Mouse (Mus musculus) lung, embryonic 14.5 days (tissue): ENCODE results near the gene Evi5. TPM values are rescaled to one million over a fixed set of nuclear protein-coding genes. Genes with fewer than 3 reads are reported as not detected.

Source experiments
- ATAC-seq: fragments of 200-750 bp; cut with Nextera tagmentation; 2 replicates; pipeline ENCODE4 v1.8.0; 2017; ENCODE audit warnings: mild to moderate bottlenecking, moderate TSS enrichment, moderate library complexity; ENCODE audit not compliant: insufficient read depth
- DNase-seq: peaks from one replicate; pipeline ENCODE4 v3.0.0-alpha.2; 2015
- H3K27ac ChIP-seq: fragments of 300-500 bp; sonication (generic); 2 replicates; pipeline ENCODE4 v1.5.1; 2014; ENCODE audit warnings: low read depth, mild to moderate bottlenecking, moderate library complexity
- H3K27me3 ChIP-seq: fragments of 300-500 bp; sonication (generic); 2 replicates; pipeline ENCODE4 v1.6.1; 2014; ENCODE audit warnings: low read length, control low read depth; ENCODE audit not compliant: insufficient read depth
- H3K36me3 ChIP-seq: fragments of 300-500 bp; sonication (generic); 2 replicates; pipeline ENCODE4 v1.6.1; 2014; ENCODE audit warnings: control low read depth; ENCODE audit not compliant: insufficient read depth
- H3K4me1 ChIP-seq: fragments of 300-500 bp; sonication (generic); 2 replicates; pipeline ENCODE4 v1.6.1; 2014; ENCODE audit warnings: antibody characterized with exemption, control low read depth; ENCODE audit not compliant: insufficient read depth
- H3K4me2 ChIP-seq: fragments of 300-500 bp; sonication (generic); 2 replicates; pipeline ENCODE4 v1.6.1; 2014; ENCODE audit warnings: mild to moderate bottlenecking
- H3K4me3 ChIP-seq: fragments of 300-500 bp; sonication (generic); 2 replicates; pipeline ENCODE4 v1.5.1; 2014; ENCODE audit warnings: low read depth, low read length
- H3K9ac ChIP-seq: fragments of 300-500 bp; sonication (generic); 2 replicates; pipeline ENCODE4 v1.6.1; 2014
- H3K9me3 ChIP-seq: fragments of 300-500 bp; sonication (generic); 2 replicates; pipeline ENCODE4 v1.6.1; 2016; ENCODE audit warnings: low read depth, low read length, control low read depth
- CTCF ChIP-seq: IDR thresholded peaks from 2 replicates; pipeline ENCODE4 v1.5.1; 2016; ENCODE audit warnings: antibody characterized with exemption, low read depth
- WGBS: fragments of 180-500 bp; shearing (Covaris S2); extraction: QIAGEN DNeasy Blood & Tissue Kit; methylation state at CpG from one replicate; pipeline ENCODE4 v1.1.7; 2014; 5-methylcytosine and 5-hydroxymethylcytosine counted together
- polyA plus RNA-seq: library from polyadenylated mRNA; unstranded; fragments of >200 nt; fragmentation: Nextera tagmentation; extraction: Ambion mirVana; gene quantifications from 2 replicates; pipeline ENCODE4 v1.2.1, GENCODE M21; 2014

The Evi5 gene
- polyA plus RNA-seq, 1 experiment from 2014 or later, result 60.7 TPM

DNA sequence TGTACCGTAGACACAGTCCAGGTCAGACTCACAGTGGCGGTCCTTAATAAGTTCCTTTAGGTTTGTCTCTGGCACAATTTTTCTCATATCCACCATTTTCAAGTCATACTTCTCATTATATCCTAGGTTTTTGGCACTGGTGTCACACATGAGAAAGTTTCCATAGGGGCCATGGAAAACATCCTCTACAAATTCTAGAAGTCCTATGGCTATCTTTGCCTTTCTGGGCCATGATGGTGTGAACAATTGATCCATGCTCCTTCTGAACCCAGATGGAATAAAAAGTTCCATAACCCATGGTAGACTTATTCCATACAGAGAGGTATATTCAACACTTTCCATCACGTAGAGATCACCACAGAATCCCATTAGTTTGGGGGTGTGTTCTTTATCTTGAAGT lies 34.8 kb upstream of the Evi5 start:
- Histone ChIP-seq H3K9ac (no peak overlapping the region), H3K9me3 (no peaks in the 10 kb centered on the region), H3K4me2 (no peak overlapping the region), H3K36me3 (peaks cover 54% of the 10 kb centered on the region), H3K4me3 (no peak overlapping the region), H3K4me1 (no peaks in the 10 kb centered on the region), H3K27me3 (no peaks in the 10 kb centered on the region), H3K27ac (no peak overlapping the region)
- 85% methylated on average over 3 of the region's 3 CpGs for WGBS
- TF ChIP-seq CTCF, result no peak
- no peak for ATAC-seq
- no peak for DNase-seq

DNA sequence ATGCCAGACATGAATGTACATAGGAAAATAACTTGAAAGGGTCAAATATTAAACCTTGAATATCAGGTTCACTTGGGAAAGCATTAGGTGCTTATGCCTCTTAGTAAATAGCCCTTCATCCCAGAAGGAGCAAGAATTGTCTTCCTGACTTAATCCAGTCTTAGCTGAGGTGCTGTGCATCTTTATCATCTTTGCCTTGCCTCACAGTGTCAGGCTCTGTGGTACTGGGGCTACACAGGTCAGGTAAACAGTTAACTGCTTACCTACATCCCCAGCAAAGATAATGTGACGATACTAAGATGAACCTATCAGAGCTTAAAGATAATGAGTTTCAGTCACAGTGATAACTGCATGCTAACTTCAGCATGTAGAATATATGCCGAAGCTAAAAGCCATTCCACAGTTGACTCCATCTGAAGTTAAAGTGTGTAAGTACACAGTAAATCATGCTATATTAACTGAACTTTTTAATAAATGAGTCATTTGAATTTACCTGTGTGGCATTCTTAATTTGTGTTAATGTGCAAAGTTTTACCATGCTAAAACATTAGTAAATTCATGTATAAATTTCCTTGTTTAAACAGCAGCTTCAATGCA lies 33.7 kb upstream of the Evi5 start:
- H3K27ac ChIP-seq, result no peak overlapping the region
- no peak for DNase-seq
- no peaks in the 10 kb centered on the region for H3K9me3 ChIP-seq
- H3K9ac ChIP-seq, result no peak overlapping the region
- no peaks in the 10 kb centered on the region for H3K27me3 ChIP-seq
- H3K4me3 ChIP-seq, result no peak overlapping the region
- 84% methylated on average over 2 of the region's 2 CpGs for WGBS
- H3K4me2 ChIP-seq, result no peak overlapping the region
- peaks cover 64% of the 10 kb centered on the region for H3K36me3 ChIP-seq
- no peak for TF ChIP-seq CTCF
- ATAC-seq, result no peak
- no peaks in the 10 kb centered on the region for H3K4me1 ChIP-seq

DNA sequence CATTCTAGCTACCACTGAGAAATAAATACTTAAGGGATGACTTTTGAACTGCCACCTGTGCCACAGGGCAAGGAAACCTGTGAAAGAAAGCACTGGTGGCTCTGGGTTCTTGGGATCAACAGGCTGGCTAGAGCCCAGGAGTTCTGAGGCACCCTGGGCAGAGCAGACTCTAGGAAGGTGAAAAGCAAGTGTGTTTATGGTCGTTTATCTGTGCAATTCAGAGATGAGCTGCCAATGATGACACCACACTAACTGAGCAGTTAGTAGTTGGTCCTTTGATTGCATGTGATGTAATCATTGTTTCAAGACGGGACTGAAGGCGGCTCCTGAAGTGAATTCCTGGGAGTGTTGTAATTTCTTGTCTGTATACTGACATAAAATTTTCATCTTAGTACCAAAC lies 29.4 kb upstream of the Evi5 start:
- peaks cover 74% of the 10 kb centered on the region for H3K36me3 ChIP-seq
- WGBS, result 75% methylated on average over 3 of the region's 3 CpGs
- H3K4me2 ChIP-seq, result no peak overlapping the region
- DNase-seq (no peak), ATAC-seq (no peak)
- H3K27ac ChIP-seq, result no peak overlapping the region
- H3K4me1 ChIP-seq, result 0 out of 2 replicates have a peak, but pooled peaks cover 2% of the 10 kb centered on the region
- no peak for TF ChIP-seq CTCF
- no peak overlapping the region for H3K9ac ChIP-seq
- no peaks in the 10 kb centered on the region for H3K27me3 ChIP-seq
- H3K4me3 ChIP-seq, result no peak overlapping the region
- no peaks in the 10 kb centered on the region for H3K9me3 ChIP-seq

DNA sequence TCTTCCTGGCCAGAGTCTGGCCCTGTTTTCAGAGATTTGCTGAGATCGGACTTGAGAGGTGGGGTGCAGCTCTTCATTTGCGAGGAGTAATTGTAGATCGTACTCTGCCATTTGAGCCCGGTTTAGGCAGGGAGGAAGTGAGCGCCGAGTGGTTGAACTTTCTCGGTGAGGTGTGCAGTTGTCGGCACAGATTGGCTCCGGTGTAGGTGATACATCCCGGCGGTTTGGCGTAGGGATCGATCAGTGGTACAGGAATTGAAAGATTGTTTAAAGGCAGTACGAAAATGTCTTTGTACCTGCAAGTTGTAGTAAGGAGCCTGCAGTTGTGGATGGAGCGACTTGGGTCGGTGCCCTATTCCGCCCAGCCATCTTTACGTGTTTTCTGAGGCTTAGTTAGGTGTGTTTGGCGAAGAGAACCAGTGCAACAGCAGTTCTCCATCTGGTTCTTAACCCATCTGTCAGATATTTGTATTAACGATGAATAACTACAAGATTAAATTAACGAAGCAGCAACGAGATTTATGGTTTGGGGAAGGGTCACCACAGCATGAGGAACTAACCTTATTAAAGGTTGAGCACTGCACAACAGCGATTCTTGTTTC lies 26.2 kb upstream of the Evi5 start:
- peak overlapping the region; percentile 84 for H3K27ac ChIP-seq
- H3K27me3 ChIP-seq, result no peaks in the 10 kb centered on the region
- under 1% methylated on average over 23 of the region's 23 CpGs for WGBS
- H3K9me3 ChIP-seq, result no peaks in the 10 kb centered on the region
- 0 out of 2 replicates have a peak, but pooled peaks cover 2% of the 10 kb centered on the region for H3K4me1 ChIP-seq
- peak; percentile 51 for DNase-seq
- H3K36me3 ChIP-seq, result peaks cover 43% of the 10 kb centered on the region
- H3K4me3 ChIP-seq, result peak overlapping the region; percentile 99
- H3K4me2 ChIP-seq, result peak overlapping the region; percentile 87
- peak overlapping the region; percentile 99 for H3K9ac ChIP-seq
- TF ChIP-seq CTCF, result no peak
- ATAC-seq, result no peak

DNA sequence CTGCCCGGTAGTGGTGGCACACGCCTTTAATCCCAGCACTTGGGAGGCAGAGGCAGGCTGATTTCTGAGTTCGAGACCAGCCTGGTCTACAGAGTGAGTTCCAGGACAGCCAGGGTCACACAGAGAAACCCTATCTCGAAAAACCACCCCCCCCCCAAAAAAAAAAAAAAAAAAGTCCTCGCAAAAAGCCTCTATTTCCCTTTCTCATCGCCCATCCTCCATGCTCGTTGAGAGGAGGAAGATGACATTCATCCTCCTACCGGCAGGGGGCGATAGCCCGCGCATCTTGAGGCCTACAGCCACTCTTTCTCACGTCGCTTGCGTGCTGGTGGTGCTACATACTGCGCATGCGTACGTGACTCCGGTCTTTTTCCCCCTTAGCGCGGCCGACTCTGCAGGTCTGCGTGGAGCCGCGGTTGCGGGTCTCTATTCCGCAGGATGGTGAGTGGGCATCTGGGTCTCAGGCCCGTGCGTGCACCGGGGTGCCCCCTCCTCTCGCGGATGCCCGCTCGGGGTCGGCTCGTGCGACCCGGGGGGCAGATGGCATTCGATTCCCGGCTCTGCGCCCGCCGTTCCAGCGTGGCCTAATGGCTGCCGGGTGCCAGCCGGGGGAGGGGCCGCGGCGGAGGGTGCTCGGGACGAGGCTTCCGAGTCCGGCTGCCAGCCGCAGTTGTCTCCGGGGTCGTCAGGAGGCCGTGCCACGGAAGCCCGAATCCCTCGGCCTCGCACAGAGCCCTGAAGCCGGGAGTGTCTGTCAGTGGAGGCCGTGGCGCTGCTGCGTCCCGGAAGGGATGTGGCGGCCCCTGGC lies 25.5 kb upstream of the Evi5 start, which contains the start of gene Rpl5:
Gene Rpl5, plus strand, starts transcription at position 297 of the 808 bp plus-strand sequence.
- H3K36me3 ChIP-seq, result peaks cover 35% of the 10 kb centered on the region
- DNase-seq (peak; percentile 99), ATAC-seq (peak; percentile 98)
- peak; percentile 98 for TF ChIP-seq CTCF
- WGBS, result 3% methylated on average over 66 of the region's 66 CpGs
- peak within 1 kb of the TSS; percentile 99 for H3K9ac ChIP-seq
- 0 out of 2 replicates have a peak, but pooled peaks cover 2% of the 10 kb centered on the region for H3K4me1 ChIP-seq
- peak within 1 kb of the TSS; percentile 99 for H3K4me3 ChIP-seq
- H3K4me2 ChIP-seq, result peak within 1 kb of the TSS; percentile 87
- H3K9me3 ChIP-seq, result no peaks in the 10 kb centered on the region
- H3K27me3 ChIP-seq, result no peaks in the 10 kb centered on the region
- H3K27ac ChIP-seq, result peak within 1 kb of the TSS; percentile 84

DNA sequence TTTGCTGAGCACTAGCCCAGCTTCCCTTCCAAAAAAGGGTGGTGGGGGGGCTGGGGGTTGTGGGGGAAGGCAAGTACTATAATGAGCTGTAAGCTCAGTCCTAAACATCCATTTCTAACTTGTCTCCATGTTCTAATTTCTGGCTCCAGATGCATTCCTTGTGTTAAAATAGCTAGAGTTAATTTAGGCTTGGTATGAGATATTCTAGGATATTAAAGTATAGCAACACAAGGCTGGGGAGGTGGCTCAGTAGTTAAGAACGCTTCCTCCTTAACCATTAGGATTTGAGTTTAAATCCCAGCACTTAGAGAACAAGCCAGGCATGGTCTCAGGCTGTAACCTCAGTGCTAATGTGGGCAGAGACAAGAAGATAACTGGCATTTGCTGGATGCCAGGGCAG lies 21.4 kb upstream of the Evi5 start:
- Histone ChIP-seq H3K4me2 (no peak overlapping the region), H3K27ac (no peak overlapping the region), H3K9ac (no peak overlapping the region), H3K36me3 (no peaks in the 10 kb centered on the region), H3K27me3 (no peaks in the 10 kb centered on the region), H3K4me3 (no peak overlapping the region), H3K4me1 (no peaks in the 10 kb centered on the region), H3K9me3 (no peaks in the 10 kb centered on the region)
- DNase-seq (no peak), ATAC-seq (no peak)
- TF ChIP-seq CTCF, result no peak
- 76% methylated on average over 1 of the region's 1 CpGs for WGBS

DNA sequence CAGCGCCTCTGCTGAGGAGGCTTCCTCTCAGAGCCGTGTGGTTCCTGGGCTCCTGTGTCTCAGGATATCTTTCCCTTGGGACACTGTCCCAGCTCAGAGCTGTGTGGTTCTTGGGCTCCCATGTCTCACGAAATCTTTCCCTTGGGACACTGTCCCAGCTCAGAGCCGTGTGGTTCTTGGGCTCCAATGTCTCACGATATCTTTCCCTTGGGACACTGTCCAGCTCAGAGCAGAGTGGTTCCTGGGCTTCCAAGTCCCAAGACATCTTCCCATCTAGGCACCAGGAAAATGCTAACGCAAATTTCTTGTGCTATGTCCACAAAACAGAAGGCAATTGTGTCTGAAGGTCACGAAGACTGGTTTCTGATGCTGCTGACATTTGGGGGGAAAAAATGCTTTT lies 19.8 kb upstream of the Evi5 start:
- no peak overlapping the region for H3K4me2 ChIP-seq
- no peaks in the 10 kb centered on the region for H3K36me3 ChIP-seq
- H3K27me3 ChIP-seq, result no peaks in the 10 kb centered on the region
- no peak for TF ChIP-seq CTCF
- H3K9ac ChIP-seq, result no peak overlapping the region
- 64% methylated on average over 7 of the region's 7 CpGs for WGBS
- DNase-seq (no peak), ATAC-seq (no peak)
- no peaks in the 10 kb centered on the region for H3K9me3 ChIP-seq
- no peak overlapping the region for H3K27ac ChIP-seq
- H3K4me1 ChIP-seq, result no peaks in the 10 kb centered on the region
- H3K4me3 ChIP-seq, result no peak overlapping the region
